Mouse (Mus musculus): Measurements from ENCODE around the gene Zfp414.

DNA sequence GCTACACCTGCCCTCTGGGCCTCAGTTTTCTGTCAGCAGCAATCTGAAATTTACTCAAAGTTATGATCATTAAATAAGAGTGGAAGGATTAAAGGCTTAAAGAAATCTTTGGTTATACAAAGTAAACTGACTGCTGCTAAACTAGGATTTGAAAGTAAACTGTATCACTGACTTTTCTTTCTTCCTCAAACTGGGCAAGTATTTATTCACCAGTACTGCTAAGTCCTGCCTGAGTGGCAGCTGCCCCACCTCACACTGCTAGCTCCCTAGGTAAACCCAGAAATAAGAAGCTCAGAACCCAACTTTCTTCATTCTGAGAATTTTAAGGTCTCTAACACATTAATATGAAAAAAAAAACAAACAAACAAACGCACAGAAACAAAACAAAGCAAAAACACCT, 44.9 kb downstream of the Zfp414 start:
- TF ChIP-seq CTCF (IDR thresholded peaks at IDR 0.05; ENCODE audit: insufficient read depth, low read length) (no peak), POLR2A (IDR thresholded peaks at IDR 0.05; ENCODE audit: borderline replicate concordance, extremely low read depth, low read depth, low read length) (no peak)

All from lung, adult 2 months (tissue).